Mouse (Mus musculus) liver, postnatal 0 days (tissue): ENCODE measurements around the gene Cabin1. TPM values are rescaled to one million over a fixed set of nuclear protein-coding genes. Genes with fewer than 3 reads are reported as not detected.

Experiments used
- ATAC-seq: fragments of 200-750 bp; cut with Nextera tagmentation; 2 replicates; pipeline ENCODE4 v1.8.0; 2017; ENCODE audit warnings: mild to moderate bottlenecking, moderate library complexity
- DNase-seq: peaks from one replicate; pipeline ENCODE4 v3.0.0-alpha.2; 2016
- H3K27ac ChIP-seq: fragments of 300-500 bp; sonication (generic); 2 replicates; pipeline ENCODE4 v1.5.1; 2014; ENCODE audit warnings: antibody characterized with exemption, moderate library complexity, mild to moderate bottlenecking, low read depth
- H3K27me3 ChIP-seq: fragments of 300-500 bp; sonication (generic); 2 replicates; pipeline ENCODE4 v1.6.1; 2014; ENCODE audit warnings: low read length, control low read depth, mixed read lengths; ENCODE audit not compliant: insufficient read depth
- H3K36me3 ChIP-seq: fragments of 300-500 bp; sonication (generic); replicated peaks from 2 replicates; pipeline ENCODE4 v1.6.1; 2014; ENCODE audit warnings: mild to moderate bottlenecking, control low read depth, low read length, moderate library complexity, mixed read lengths; ENCODE audit not compliant: insufficient read depth
- H3K4me1 ChIP-seq: fragments of 300-500 bp; sonication (generic); 2 replicates; pipeline ENCODE4 v1.6.1; 2014; ENCODE audit warnings: antibody characterized with exemption, mild to moderate bottlenecking, control low read depth; ENCODE audit not compliant: insufficient read depth
- H3K4me2 ChIP-seq: fragments of 300-500 bp; sonication (generic); 2 replicates; pipeline ENCODE4 v1.6.1; 2014; ENCODE audit warnings: low read depth, mild to moderate bottlenecking, low read length, moderate library complexity, mixed read lengths
- H3K4me3 ChIP-seq: fragments of 300-500 bp; sonication (generic); 2 replicates; pipeline ENCODE4 v1.5.1; 2014; ENCODE audit warnings: low read depth, low read length
- H3K9ac ChIP-seq: fragments of 300-500 bp; sonication (generic); replicated peaks from 2 replicates; pipeline ENCODE4 v1.6.1; 2014; ENCODE audit warnings: mild to moderate bottlenecking, moderate library complexity
- H3K9me3 ChIP-seq: fragments of 300-500 bp; sonication (generic); 2 replicates; pipeline ENCODE4 v1.6.1; 2016; ENCODE audit warnings: mild to moderate bottlenecking, control low read depth, low read length, mixed read lengths
- CTCF ChIP-seq: sonication (generic); IDR thresholded peaks from 2 replicates; pipeline ENCODE4 v1.5.1; 2016; ENCODE audit warnings: antibody characterized with exemption, low read depth
- EP300 ChIP-seq: IDR thresholded peaks from 2 replicates; pipeline ENCODE4 v1.6.1; 2016; ENCODE audit warnings: antibody characterized with exemption, low read depth, mild to moderate bottlenecking
- WGBS: fragments of 180-500 bp; shearing (Covaris S2); extraction: QIAGEN DNeasy Blood & Tissue Kit; methylation state at CpG from one replicate; pipeline ENCODE4 v1.1.7; 2014; ENCODE audit not compliant: insufficient replicate concordance; 5-methylcytosine and 5-hydroxymethylcytosine counted together
- polyA plus RNA-seq: library from polyadenylated mRNA; unstranded; fragments of >200 nt; fragmentation: Nextera tagmentation; extraction: Ambion mirVana; gene quantifications from 2 replicates; pipeline ENCODE4 v1.2.1, GENCODE M21; 2015

Cabin1 gene
- polyA plus RNA-seq, 1 experiment from 2014 or later: 9.1 TPM

DNA sequence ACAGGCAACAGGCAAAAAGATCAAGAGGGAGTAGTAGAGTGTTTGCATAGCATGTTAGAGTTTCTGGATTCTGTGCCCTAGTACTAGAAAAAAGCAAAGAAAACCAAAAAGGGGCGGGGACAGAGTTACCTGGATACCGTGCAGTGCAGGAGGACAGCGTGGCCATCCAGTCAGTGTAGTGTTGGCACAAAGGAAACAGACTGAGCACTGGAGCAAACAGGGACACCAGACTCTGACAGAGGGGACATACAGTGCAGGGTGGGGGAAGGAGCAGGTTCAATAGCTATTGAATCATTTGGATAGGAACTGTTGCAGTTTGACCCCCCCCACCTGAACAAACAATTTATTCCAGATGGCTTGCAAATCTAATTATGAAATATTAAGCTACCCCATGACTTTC, 137.2 kb downstream of the Cabin1 start:
- peak; percentile 64 for ATAC-seq
- H3K27me3 ChIP-seq: no peaks in the 10 kb centered on the region
- no peak overlapping the region for H3K4me3 ChIP-seq
- WGBS: 56% methylated on average over 3 of the region's 3 CpGs
- no peak overlapping the region for H3K9ac ChIP-seq
- no peak overlapping the region for H3K4me2 ChIP-seq
- TF ChIP-seq CTCF: no peak
- no peak for TF ChIP-seq EP300
- H3K36me3 ChIP-seq: no peaks in the 10 kb centered on the region
- DNase-seq: no peak
- no peaks in the 10 kb centered on the region for H3K4me1 ChIP-seq
- H3K9me3 ChIP-seq: peaks cover 3% of the 10 kb centered on the region; the same call in 1 of the 2 replicates
- no peak overlapping the region for H3K27ac ChIP-seq

DNA sequence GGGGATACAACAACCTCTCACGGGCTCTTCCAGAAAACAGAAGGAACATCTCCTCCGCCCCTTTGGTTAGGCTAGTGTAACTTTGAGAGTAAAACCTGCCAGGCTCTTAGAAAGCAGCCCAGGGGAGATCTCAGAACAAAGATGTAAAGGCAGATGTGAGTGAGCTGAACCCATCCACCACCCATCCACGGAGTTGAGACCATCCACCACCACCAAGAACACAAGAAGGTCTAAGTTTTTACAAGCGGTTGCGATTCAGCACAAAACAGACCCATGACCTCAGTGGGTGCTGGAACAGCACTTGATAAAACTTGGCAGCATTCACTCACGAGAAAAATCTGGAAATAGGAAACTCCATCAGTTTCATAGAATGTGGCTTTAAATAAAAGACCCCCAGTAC, 138.2 kb downstream of the Cabin1 start:
- H3K4me1 ChIP-seq: no peaks in the 10 kb centered on the region
- H3K4me3 ChIP-seq: no peak overlapping the region
- 59% methylated on average over 6 of the region's 6 CpGs for WGBS
- H3K9me3 ChIP-seq: peaks cover 3% of the 10 kb centered on the region; the same call in 1 of the 2 replicates
- no peaks in the 10 kb centered on the region for H3K27me3 ChIP-seq
- H3K27ac ChIP-seq: no peak overlapping the region
- no peak overlapping the region for H3K9ac ChIP-seq
- no peak overlapping the region for H3K4me2 ChIP-seq
- DNase-seq (no peak), ATAC-seq (no peak)
- TF ChIP-seq CTCF (no peak), EP300 (no peak)
- H3K36me3 ChIP-seq: no peaks in the 10 kb centered on the region

DNA sequence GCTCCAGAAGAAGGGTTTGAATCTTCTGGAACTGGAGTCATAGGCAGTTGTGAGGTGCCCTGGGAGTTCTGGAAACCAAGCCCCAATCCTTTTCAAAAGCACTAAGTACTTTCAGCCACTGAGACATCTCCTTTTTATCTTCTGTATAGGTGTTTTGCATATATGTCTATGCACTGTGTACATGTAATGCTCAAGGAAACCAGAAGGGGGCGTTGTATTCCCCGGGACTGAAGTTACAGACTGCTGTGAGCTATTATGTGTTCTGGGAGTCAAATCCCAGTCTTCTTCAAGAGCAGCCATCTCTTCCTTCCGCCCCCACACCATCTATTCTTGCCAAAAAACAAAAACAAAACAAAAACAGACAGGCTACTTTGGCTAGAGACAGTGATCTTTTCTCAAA, 143.3 kb downstream of the Cabin1 start:
- H3K9me3 ChIP-seq: no peaks in the 10 kb centered on the region
- no peak overlapping the region for H3K9ac ChIP-seq
- no peak for TF ChIP-seq EP300
- TF ChIP-seq CTCF: peak; percentile 50
- no peak for ATAC-seq
- no peak overlapping the region for H3K4me3 ChIP-seq
- H3K36me3 ChIP-seq: no peaks in the 10 kb centered on the region
- H3K27me3 ChIP-seq: no peaks in the 10 kb centered on the region
- DNase-seq: no peak
- 44% methylated on average over 3 of the region's 3 CpGs for WGBS
- H3K4me1 ChIP-seq: no peaks in the 10 kb centered on the region
- H3K4me2 ChIP-seq: no peak overlapping the region
- H3K27ac ChIP-seq: no peak overlapping the region

DNA sequence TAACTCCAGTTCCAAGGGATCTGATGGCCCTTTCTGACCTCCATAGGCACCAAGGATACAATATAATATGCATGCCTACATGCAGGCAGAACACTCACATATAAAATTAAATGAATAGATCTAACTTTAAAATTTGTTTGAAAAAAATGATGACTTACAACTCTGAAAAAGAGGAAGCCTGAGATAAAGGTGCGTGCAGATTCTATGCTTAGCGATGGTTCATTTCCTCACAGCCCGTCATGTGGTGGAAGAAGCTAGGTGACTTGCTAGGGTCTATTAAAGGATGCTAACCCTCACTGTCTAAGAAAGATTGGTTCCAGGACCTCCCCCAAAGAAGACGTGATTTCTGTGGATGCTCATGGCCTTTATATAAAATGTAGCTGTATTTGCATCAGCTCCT, 148.1 kb downstream of the Cabin1 start:
- TF ChIP-seq EP300 (no peak), CTCF (no peak)
- H3K27me3 ChIP-seq: no peaks in the 10 kb centered on the region
- no peak for ATAC-seq
- H3K36me3 ChIP-seq: no peaks in the 10 kb centered on the region
- no peak for DNase-seq
- no peak overlapping the region for H3K27ac ChIP-seq
- H3K9me3 ChIP-seq: no peaks in the 10 kb centered on the region
- H3K4me1 ChIP-seq: no peaks in the 10 kb centered on the region
- H3K4me3 ChIP-seq: no peak overlapping the region
- WGBS: 51% methylated on average over 4 of the region's 4 CpGs
- H3K4me2 ChIP-seq: no peak overlapping the region
- H3K9ac ChIP-seq: no peak overlapping the region

DNA sequence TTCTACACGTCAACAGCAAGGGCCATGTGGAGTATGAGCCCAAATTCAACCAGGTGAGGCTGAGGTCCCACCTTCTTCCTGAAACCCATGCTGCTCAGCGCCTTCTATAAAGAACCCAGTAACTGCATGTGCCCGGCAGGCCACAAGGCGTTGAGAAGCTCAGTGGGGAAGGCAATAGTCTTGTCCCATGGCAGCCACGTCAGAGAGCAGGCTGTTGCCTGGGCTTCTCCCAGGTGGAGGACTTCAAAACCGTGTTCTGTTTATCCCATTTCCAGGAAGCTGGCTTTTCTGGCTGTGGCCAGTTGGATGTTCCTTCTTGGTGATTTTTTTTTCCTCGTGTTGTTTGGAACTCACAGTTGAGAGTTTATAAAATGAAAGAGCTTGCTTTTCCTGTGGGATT, 153.7 kb downstream of the Cabin1 start:
- Histone ChIP-seq H3K27ac (no peak overlapping the region), H3K27me3 (no peaks in the 10 kb centered on the region), H3K4me3 (no peak overlapping the region), H3K36me3 (no peaks in the 10 kb centered on the region), H3K9ac (no peak overlapping the region), H3K9me3 (no peaks in the 10 kb centered on the region), H3K4me1 (no peaks in the 10 kb centered on the region), H3K4me2 (no peak overlapping the region)
- no peak for DNase-seq
- TF ChIP-seq EP300: no peak
- no peak for TF ChIP-seq CTCF
- ATAC-seq: no peak
- WGBS: 52% methylated on average over 7 of the region's 7 CpGs

DNA sequence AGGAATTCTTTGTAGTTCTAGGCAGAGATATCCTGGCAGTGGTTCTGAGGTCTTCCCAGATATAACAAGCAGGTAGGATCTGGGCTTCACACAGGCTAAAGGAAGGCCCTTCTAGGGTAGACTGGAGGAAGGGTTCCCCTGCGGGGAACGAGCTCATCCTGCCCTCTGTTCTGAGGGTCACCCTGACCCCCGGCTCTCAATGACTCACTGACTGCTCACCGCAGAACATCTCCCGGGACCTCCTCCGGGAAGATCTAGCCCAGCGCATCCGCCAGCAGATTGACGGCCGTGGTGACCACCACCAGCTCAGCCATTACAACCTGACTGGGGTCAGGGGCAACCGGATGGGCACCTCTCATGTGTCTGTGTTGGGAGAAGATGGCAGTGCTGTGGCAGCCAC, 155.2 kb downstream of the Cabin1 start:
- ATAC-seq (no peak), DNase-seq (no peak)
- Histone ChIP-seq H3K4me1 (no peaks in the 10 kb centered on the region), H3K27ac (no peak overlapping the region), H3K27me3 (no peaks in the 10 kb centered on the region), H3K36me3 (no peaks in the 10 kb centered on the region), H3K9ac (no peak overlapping the region), H3K4me3 (no peak overlapping the region), H3K9me3 (no peaks in the 10 kb centered on the region), H3K4me2 (no peak overlapping the region)
- WGBS: 87% methylated on average over 11 of the region's 11 CpGs
- TF ChIP-seq EP300: no peak
- TF ChIP-seq CTCF: no peak

DNA sequence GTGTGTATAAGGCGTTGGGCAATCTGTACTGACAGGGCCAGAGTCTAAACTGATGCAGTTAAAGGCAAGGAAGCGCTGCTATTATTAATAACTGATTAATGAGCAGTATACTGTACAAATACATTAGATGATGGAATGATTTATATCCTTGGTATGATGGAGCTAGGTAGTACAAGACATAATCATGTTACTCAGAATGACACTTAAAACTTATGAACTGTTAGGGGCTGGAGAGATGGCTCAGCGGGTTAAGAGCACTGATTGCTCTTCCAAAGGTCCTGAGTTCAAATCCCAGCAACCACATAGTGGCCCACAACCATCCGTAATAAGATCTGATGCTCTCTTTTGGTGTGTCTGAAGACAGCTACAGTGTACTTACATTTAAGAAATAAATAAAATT, 156.9 kb downstream of the Cabin1 start:
- Histone ChIP-seq H3K9ac (no peak overlapping the region), H3K27ac (no peak overlapping the region), H3K27me3 (no peaks in the 10 kb centered on the region), H3K9me3 (no peaks in the 10 kb centered on the region), H3K4me2 (no peak overlapping the region), H3K4me1 (no peaks in the 10 kb centered on the region), H3K36me3 (no peaks in the 10 kb centered on the region), H3K4me3 (no peak overlapping the region)
- TF ChIP-seq EP300 (no peak), CTCF (no peak)
- WGBS: 81% methylated on average over 4 of the region's 4 CpGs
- ATAC-seq: no peak
- no peak for DNase-seq
